ENCODE assay signal across 8 mouse cellular contexts in genomic region chr5:134688718-134689284, GRCm38 (mm10). TPM values are rescaled to one million over a fixed set of nuclear protein-coding genes. Genes with fewer than 3 reads are reported as not detected.
DNase-seq lines count a peak whose midpoint lies in the region; ATAC-seq lines count a peak whose summit lies in the region.

No protein-coding gene starts in this region.

- H3K4me2 ChIP-seq in hindbrain, embryonic 16.5 days (ENCODE audit: low read length): peak overlapping the region; percentile 65

- peak; percentile 97 for ATAC-seq in hindbrain, embryonic 16.5 days

- no peaks in the 10 kb centered on the region for H3K79me2 ChIP-seq in macrophage (ENCODE audit: inconsistent target)

- peak overlapping the region; percentile 87 for H3K27ac ChIP-seq in hindbrain, embryonic 16.5 days (ENCODE audit: low read depth, low read length)
- H3K27ac ChIP-seq in macrophage: peak overlapping the region; percentile 21; the same call in 1 of the 2 replicates

- 0 out of 2 replicates have a peak, but pooled peaks cover 2% of the 10 kb centered on the region for H3K36me3 ChIP-seq in hindbrain, embryonic 16.5 days (ENCODE audit: control insufficient read depth, insufficient read depth, low read length)
- no peaks in the 10 kb centered on the region for H3K36me3 ChIP-seq in macrophage (ENCODE audit: inconsistent target)

- peak overlapping the region; percentile 94 for H3K4me3 ChIP-seq in hindbrain, embryonic 16.5 days (ENCODE audit: low read length)
- H3K4me3 ChIP-seq in macrophage (ENCODE audit: inconsistent target): peak overlapping the region; percentile 26

- H3K9me3 ChIP-seq in hindbrain, embryonic 16.5 days (ENCODE audit: control insufficient read depth, low read length): no peaks in the 10 kb centered on the region

- peak; percentile 98 for DNase-seq in WW6 (ENCODE audit: low read depth, low spot score)
- DNase-seq in cerebellum, postnatal 4 days (ENCODE audit: low spot score in 2 of 2): peak; percentile 95 to 98
- DNase-seq in gastrocnemius, adult 18-20 months (ENCODE audit: low spot score): peak; percentile 100
- DNase-seq in left cerebral cortex, adult 18-20 months (ENCODE audit: low spot score in 2 of 2): peak; percentile 95 to 98
- peak; percentile 99 for DNase-seq in right cerebral cortex, adult 18-20 months
- DNase-seq in urinary bladder, postnatal 10 days (ENCODE audit: low spot score): peak; percentile 96

- H3K9ac ChIP-seq in hindbrain, embryonic 16.5 days (ENCODE audit: low read depth, low read length): peak overlapping the region; percentile 64

- peaks cover 10% of the 10 kb centered on the region for H3K4me1 ChIP-seq in hindbrain, embryonic 16.5 days (ENCODE audit: control insufficient read depth, insufficient read depth, low read depth, low read length)

- under 1% methylated on average over 38 of the region's 38 CpGs for WGBS in hindbrain, embryonic 16.5 days
- under 1% methylated on average over 36 of the region's 38 CpGs for WGBS in macrophage (ENCODE audit: missing documents)

- H3K27me3 ChIP-seq in hindbrain, embryonic 16.5 days (replicated peaks; ENCODE audit: control insufficient read depth, insufficient read depth, low read length): no peaks in the 10 kb centered on the region

RNA-seq across cellular contexts. Expression of gene Limk1, which starts 0.4 kb away (rescaled TPM):
- total RNA-seq in gastrocnemius, adult 18-20 months (2021): 1 to 10 TPM; 1.4 to 1.8 TPM
- 22.0 and 22.1 TPM in 2 replicates for polyA plus RNA-seq in hindbrain, embryonic 16.5 days (2015; fragmentation: Nextera tagmentation; extraction: Ambion mirVana)
- 10 to 100 TPM; 59.8 to 63.7 TPM for total RNA-seq in left cerebral cortex, adult 18-20 months (2021)
- 10 to 100 TPM in 21 of 26 experiments, 1 to 10 TPM in 5; 4.9 to 62.9 (median 32.8) TPM for total RNA-seq in macrophage (2018; cell fraction: chromatin; rRNA removed)
- 10 to 100 TPM; 13.6 to 28.7 (median 23.3) TPM for total RNA-seq in macrophage (2018; cell fraction: cytosol; rRNA removed)
- total RNA-seq in macrophage (2018; cell fraction: nucleus; rRNA removed): 10 to 100 TPM in 21 of 26 experiments, 1 to 10 TPM in 5; 6.9 to 51.3 (median 20.3) TPM
- polyA plus RNA-seq in macrophage (2018): 16.9 to 25.3 TPM (median 20.3 TPM) in 3 replicates

RNA-seq across cellular contexts. Expression of gene Eif4h, which starts 49.5 kb away (rescaled TPM):
- 10 to 100 TPM; 84.8 to 94.1 TPM for total RNA-seq in gastrocnemius, adult 18-20 months (2021)
- 332 and 340 TPM in 2 replicates for polyA plus RNA-seq in hindbrain, embryonic 16.5 days (2015; fragmentation: Nextera tagmentation; extraction: Ambion mirVana)
- total RNA-seq in left cerebral cortex, adult 18-20 months (2021): 100 to 1,000 TPM; 322 to 329 TPM
- total RNA-seq in macrophage (2018; cell fraction: chromatin; rRNA removed): 100 to 1,000 TPM; 156 to 239 (median 217) TPM
- 100 to 1,000 TPM; 134 to 180 (median 160) TPM for total RNA-seq in macrophage (2018; cell fraction: cytosol; rRNA removed)
- 100 to 1,000 TPM; 156 to 225 (median 183) TPM for total RNA-seq in macrophage (2018; cell fraction: nucleus; rRNA removed)
- polyA plus RNA-seq in macrophage (2018): 92.6 to 190 TPM (median 145 TPM) in 3 replicates

RNA-seq across cellular contexts. Expression of gene Eln, which starts 58.3 kb away (rescaled TPM):
- 10 to 100 TPM; 14.1 to 15.7 TPM for total RNA-seq in gastrocnemius, adult 18-20 months (2021)
- 25.1 and 26.7 TPM in 2 replicates for polyA plus RNA-seq in hindbrain, embryonic 16.5 days (2015; fragmentation: Nextera tagmentation; extraction: Ambion mirVana)
- 1 to 10 TPM; 7.3 to 7.5 TPM for total RNA-seq in left cerebral cortex, adult 18-20 months (2021)
- total RNA-seq in macrophage (2018; cell fraction: chromatin; rRNA removed): 10 to 100 TPM in 1 of 26 experiments, under 1 TPM in 5, not detected in 20; 0.16 to 24.9 (median 0.23) TPM
- not detected for total RNA-seq in macrophage (2018; cell fraction: cytosol; rRNA removed)
- 1 to 10 TPM in 1 of 26 experiments, not detected in 25; 4.3 TPM for total RNA-seq in macrophage (2018; cell fraction: nucleus; rRNA removed)
- not detected in 3 replicates for polyA plus RNA-seq in macrophage (2018)

Comparison
In these comparisons a context has a peak if more than half of its experiments do, and no peak if none do; other contexts are left out.
1. Peak in every context shown above with its lines: DNase-seq, ATAC-seq, H3K4me3 ChIP-seq and H3K27ac ChIP-seq.
2. RNA of gene Limk1, which starts 0.4 kb away (total RNA-seq): 59.8 to 63.7 TPM in left cerebral cortex, adult 18-20 months; 1.4 to 1.8 TPM in gastrocnemius, adult 18-20 months; every median in the first group is over 10 times any median in the second.